Mouse (Mus musculus) lung, postnatal 14 days (tissue): Measurements from ENCODE around the gene Gm42906.

ENCODE experiments used
- DNase-seq: peaks from one replicate; pipeline ENCODE4 v3.0.0; 2021

Gm42906 gene

DNA sequence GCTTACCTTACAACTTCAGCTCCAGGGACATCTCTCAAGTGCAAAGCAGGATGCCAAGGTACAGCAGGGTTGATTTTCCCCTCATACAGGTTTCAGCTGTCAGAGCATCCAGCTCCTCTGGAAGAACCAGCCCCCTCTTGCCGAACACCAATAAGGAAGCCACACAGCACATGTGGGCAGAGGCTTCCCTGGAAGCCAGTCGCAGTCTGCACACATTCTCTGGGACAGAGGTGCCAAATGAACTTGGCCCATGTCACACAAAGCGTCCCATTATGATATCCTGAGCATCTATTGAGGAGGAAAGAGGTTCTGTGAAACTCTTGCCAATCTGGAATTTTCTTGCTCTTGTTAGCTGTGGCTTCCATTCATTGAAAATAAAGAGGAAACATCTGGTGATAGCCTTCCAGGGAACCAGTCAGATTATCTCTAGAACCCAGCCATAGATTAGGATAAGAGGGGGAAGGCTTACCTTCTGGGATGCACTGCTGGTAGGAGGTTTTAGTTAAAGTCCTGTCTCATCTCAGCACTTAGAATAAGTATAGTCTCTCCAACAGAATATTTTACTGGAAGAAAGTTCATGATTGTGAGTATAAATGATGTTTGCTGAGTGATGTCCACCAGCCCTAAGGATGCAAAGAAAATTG, at the start of gene Gm42906:
Gene Gm42906 (minus strand): TSS at position 51 of the 644 bp plus-strand sequence.
- DNase-seq: no peak

DNA sequence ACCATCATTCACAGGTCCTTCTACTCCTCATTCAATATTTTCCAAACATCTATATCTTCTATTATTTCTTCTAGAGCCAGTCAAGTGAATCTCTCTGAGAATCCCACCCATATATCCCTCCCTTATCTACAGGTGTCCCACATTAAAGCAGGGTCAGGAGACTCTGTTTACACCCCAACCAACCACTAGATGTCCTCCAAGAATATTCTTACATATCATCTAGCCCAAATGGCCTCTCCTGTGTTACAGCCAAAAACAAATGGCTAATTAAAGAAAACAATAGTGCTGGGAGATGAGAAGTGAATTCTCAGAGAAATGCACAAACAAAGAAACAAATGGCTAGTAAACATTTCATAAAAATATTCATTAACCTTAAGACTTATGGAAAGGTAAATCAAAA, 17.7 kb upstream of the Gm42906 start:
- DNase-seq: no peak

DNA sequence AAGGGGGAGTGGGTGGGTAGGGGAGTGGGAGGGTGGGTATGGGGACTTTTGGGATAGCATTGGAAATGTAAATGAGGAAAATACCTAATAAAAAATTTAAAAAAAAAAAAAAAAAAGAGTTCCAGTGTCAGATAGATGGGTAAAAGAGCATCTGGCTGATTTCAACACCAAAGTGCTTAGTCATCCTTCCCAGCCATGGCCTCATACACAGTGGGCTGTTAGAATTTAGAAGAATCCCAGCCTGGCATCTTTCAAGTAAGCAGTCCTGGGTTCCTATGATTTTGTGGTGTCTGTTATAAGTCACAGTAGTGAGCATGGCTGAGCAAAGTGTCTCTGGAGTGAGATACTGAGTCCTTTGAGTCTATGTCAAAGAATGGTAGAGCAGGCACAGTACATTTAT, 7.1 kb upstream of the Gm42906 start:
- DNase-seq: no peak

GRCm38 (mm10) chr5:151426466-151426865, 1.5 kb downstream of the Gm42906 start:
- DNase-seq: no peak

GRCm38 (mm10) chr5:151422692-151423091, 5.3 kb downstream of the Gm42906 start:
- no peak for DNase-seq

- DNase-seq: peak; percentile 45
These were observed 6.1 kb downstream of the Gm42906 start for GRCm38 (mm10) chr5:151421859-151422258.

- DNase-seq: no peak
These were observed 9.4 kb downstream of the Gm42906 start for GRCm38 (mm10) chr5:151418551-151418950.

- DNase-seq: no peak
These were observed 10.4 kb downstream of the Gm42906 start for GRCm38 (mm10) chr5:151417421-151418038.

GRCm38 (mm10) chr5:151416988-151417387, 11.0 kb downstream of the Gm42906 start:
- DNase-seq: no peak

DNA sequence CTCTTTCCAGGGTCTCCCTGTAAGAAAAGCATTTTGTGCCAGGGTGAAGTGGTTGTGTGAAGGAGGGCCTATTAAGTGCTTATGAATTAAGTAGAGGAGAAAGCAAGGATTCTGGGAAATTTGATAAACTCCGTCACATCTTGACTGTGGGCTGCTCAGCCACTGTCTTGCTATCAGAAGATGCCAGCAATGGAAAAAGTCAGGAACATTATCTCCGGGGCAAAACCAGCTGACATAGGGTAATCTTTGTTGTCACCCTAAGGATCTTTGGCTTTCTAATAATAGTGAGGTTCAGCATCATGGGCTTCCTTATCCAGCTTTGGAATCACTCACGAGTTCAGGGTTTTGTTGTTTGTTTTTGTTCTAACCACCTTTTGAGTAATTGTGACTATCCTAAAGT, 14.3 kb downstream of the Gm42906 start:
- DNase-seq: no peak

GRCm38 (mm10) chr5:151412666-151413463, 15.1 kb downstream of the Gm42906 start:
- DNase-seq: no peak

- DNase-seq: peak; percentile 30
These were observed 18.0 kb downstream of the Gm42906 start for GRCm38 (mm10) chr5:151410006-151410405.

GRCm38 (mm10) chr5:151409282-151409681, 18.7 kb downstream of the Gm42906 start:
- no peak for DNase-seq

DNA sequence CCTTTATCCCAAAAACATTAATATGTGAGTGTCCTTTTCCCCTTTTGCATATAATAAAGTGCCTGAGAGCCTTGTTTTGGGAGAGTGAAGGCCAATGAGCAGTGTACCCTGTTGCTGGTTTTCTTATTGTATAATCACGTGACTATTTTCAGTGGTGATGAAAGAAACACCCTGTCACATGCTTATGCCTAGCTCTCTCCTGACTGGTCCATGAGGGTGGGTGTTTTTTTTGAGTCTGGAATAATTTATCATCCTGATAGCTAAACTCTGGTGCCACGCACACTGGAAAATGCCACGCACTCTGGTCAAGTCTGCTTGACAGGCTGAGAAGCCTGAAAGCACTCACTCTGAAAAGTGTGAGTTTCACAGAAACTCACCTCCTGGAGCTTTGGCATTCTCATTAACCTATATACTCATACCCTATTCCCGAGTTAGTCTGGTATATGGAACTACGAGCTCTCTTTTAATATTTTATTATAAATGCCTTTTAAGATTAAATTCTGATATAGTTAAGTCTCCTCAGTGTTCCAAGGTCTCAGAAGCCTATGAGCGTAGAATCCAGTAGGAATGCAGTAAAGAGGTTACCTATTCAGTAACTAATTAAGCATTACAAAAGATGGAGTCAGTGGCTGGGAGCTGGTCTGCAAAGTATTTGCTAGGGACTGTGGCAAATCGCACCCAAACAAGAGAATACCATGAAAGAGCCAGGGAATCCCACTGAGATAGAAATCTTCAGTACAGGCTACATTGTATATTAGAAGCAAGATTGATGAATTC, 19.7 kb downstream of the Gm42906 start:
- no peak for DNase-seq

GRCm38 (mm10) chr5:151407493-151407892, 20.5 kb downstream of the Gm42906 start:
- no peak for DNase-seq

- no peak for DNase-seq
These were observed 21.7 kb downstream of the Gm42906 start for GRCm38 (mm10) chr5:151406276-151406675.

DNA sequence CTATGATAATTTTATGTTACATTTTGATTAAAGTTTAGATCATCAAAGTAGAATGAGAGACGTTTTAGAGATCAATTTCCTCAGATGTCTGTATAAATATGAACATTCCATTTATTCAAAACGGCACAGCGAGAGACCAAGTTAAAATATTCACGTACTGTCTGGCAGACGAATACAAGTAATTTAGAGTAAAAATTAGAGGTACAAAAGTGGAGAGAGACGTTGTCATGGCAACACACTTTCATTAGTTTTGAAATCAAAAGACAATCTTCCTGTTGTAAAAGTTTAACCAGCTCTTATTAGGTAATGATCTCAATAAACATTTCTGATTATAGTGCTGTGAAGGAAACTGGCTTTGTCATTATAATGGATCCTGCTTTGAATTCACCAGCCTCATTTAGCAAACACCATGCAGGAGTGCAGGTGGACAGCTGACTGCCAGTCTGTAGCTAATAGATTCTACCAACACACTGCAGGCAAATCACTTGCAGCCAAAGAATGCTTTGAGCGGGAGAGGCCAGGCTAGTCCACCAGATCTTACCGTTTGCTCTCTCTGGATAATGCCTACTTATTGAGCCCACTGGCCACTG, 22.6 kb downstream of the Gm42906 start:
- DNase-seq: no peak

DNA sequence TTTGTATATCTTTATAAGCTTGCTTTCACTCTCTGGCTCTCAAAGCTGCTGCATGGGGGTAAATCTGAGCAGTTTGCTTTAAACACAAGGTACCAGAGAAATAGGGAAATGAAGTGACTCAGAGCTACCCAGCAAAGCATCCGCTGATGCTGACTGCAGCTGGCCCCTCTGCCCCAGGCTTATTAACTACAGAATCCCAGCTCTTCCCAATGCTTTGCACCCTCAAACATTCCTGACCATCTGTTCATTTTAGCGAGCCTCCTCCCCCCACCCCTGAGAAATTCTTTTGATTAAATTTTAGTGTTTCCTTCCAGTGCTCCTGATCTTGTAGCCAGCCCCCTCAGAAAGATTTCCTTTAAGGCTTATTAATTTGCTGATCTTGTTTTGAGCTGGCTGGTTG, 24.4 kb downstream of the Gm42906 start:
- no peak for DNase-seq

GRCm38 (mm10) chr5:151400557-151400944, 27.4 kb downstream of the Gm42906 start:
- no peak for DNase-seq

- no peak for DNase-seq
These were observed 27.9 kb downstream of the Gm42906 start for GRCm38 (mm10) chr5:151399918-151400556.

GRCm38 (mm10) chr5:151396119-151396518, 31.8 kb downstream of the Gm42906 start:
- DNase-seq: no peak

DNA sequence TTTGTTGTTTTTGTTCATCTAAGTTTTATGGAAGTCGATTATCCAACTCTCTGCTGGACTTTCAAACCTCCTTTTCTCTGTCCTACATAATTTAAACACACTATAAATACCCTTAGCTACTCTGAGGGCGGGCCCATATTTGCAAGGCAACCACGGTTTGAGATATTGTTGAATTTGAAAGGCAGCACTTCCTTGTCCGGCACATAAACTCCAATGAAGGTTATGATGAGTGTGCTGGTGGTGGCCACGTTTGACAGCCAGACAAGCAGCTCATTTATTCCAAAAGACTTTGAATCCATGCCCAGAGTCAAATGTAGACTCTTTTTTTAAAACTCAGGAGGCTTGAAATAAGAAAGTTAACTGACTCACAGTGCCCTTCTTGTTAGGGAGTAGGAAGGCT, 33.3 kb downstream of the Gm42906 start:
- DNase-seq: peak; percentile 12
